Mouse (Mus musculus) splenic B cell, adult 2 months (primary cell): Measurements from ENCODE around the gene Mdh2.

Source experiments
- DNase-seq: peaks from one replicate; pipeline ENCODE4 v3.0.0-alpha.2; 2011; ENCODE audit warnings: low read depth, low spot score
- H3K27me3 ChIP-seq: 2 replicates; pipeline ENCODE4 v1.6.1; 2012; ENCODE audit warnings: mild to moderate bottlenecking, low read length, moderate library complexity, mixed read lengths; ENCODE audit not compliant: control insufficient read depth, poor library complexity, insufficient read depth, severe bottlenecking
- H3K36me3 ChIP-seq: 2 replicates; pipeline ENCODE4 v1.6.1; 2012; ENCODE audit warnings: mild to moderate bottlenecking, low read length, moderate library complexity, mixed read lengths; ENCODE audit not compliant: control insufficient read depth, poor library complexity, insufficient read depth, severe bottlenecking

The Mdh2 gene

DNA sequence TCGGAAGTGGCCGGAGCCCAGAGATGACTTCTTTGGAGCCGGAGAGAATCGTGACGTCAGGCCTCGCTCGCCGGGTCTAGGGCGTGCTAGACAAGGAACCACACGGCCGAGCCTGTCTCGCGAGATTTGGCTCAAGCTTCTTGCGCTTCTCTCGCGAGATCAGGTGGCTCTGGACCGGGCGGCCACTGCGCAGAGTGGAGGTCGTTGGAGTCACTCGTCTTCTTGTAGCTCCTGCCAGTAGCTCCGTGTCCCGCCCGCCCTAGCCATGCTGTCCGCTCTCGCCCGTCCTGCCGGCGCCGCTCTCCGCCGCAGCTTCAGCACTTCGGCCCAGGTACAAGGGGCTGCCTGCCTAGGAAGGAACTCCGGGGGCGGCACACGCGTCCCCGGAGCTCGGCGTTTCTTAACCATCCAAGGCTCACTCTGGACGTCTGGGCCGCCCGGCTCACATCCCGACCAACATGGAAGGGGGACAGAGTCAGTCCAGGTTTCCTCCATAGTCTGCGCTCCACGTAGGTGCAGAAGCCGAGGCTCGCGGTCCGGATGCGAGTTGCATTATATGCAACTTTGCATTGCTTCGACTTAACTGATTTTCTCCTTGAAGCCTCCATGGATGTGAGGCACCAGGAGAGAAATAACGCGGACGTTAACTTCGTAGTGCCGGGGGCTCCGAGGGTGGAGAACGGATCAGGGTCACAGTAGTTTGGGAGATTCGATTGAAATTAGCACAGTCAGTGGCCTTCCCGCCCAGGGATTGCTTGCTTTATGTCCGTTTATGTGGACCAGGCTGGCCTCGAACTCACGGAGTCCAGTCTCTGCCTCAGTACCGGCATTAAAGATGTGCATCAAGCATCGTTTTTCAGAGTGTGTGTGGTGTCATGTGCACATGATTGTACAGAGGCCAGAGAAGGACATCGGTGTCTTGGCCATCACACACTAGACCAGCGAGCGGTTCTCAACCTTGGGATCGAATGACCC, at the start of gene Mdh2:
Mdh2 (plus strand) TSS at position 10 of the 975 bp plus-strand sequence.
- peak; percentile 100 for DNase-seq
- no peaks in the 10 kb centered on the region for H3K36me3 ChIP-seq
- H3K27me3 ChIP-seq = no peaks in the 10 kb centered on the region

DNA sequence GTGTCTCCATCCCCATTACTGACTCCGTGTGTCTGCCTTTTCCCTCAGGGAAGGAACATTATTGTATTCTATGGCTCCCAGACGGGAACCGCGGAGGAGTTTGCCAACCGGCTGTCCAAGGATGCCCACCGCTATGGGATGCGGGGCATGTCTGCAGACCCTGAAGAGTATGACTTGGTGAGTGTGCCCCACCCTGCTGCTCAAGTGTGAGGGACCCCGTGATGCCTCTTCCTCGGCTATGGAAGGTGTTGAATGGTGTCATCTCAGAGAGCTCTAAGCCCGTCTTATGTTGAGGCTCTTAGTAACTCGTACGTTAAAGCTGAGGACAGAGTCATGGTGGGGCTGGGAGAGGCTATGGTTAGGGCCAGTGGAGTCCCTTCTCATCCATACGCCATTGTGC, 48.9 kb upstream of the Mdh2 start:
- no peak for DNase-seq
- H3K27me3 ChIP-seq = no peaks in the 10 kb centered on the region
- H3K36me3 ChIP-seq = peaks cover 3% of the 10 kb centered on the region

DNA sequence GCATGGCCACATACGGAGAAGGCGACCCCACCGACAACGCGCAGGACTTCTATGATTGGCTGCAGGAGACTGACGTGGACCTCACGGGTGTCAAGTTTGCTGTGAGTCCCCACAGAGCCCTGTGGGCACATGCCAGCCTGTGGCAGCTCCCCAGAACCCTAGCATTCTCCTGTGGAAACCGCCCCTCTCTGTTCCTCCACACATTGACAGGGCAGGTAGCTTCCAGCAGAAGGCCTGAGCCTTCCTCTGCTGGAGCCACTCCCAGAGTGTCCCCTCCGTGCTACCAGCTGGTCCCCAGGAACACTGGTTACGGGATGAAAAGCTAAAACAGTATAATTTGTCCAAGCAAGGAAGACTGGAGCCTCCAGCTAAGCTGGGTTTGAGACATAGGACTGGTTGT, 48.0 kb upstream of the Mdh2 start:
- DNase-seq = no peak
- Histone ChIP-seq H3K27me3 (no peaks in the 10 kb centered on the region), H3K36me3 (peaks cover 3% of the 10 kb centered on the region)

DNA sequence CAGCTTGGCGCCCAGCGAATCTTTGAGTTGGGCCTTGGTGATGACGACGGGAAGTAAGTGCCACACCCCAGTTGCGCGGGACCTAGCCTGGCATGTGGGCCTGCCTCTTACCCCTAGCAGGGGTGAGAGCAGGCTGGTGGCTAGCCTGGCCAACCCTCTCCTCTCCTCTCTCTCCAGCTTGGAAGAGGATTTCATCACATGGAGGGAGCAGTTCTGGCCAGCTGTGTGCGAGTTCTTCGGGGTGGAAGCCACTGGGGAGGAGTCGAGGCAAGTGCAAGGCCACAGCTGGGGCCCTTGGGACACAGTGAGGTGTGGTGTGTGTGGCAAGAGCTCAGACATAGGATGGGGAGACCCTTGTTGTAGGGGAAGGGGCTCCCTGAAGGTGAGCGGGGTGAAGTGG, 47.4 kb upstream of the Mdh2 start:
- Histone ChIP-seq H3K27me3 (no peaks in the 10 kb centered on the region), H3K36me3 (peaks cover 3% of the 10 kb centered on the region)
- no peak for DNase-seq

DNA sequence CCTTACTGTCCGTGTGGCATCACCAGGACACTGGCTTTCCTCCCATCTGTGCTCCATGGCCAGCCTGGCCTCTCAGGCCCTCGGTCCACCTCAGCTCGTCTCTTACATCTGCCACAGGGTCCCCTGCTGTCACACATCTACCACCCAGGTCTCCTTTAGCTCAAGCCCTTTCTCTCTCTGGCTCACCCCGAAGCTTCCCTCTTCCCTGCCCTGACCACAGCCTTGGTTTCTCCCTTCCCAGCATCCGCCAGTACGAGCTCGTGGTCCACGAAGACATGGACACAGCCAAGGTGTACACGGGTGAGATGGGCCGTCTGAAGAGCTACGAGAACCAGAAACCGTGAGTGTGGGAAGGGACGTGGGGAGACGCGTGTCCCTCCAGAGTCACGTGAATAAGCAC, 47.0 kb upstream of the Mdh2 start:
- Histone ChIP-seq H3K27me3 (no peaks in the 10 kb centered on the region), H3K36me3 (peaks cover 3% of the 10 kb centered on the region)
- no peak for DNase-seq

DNA sequence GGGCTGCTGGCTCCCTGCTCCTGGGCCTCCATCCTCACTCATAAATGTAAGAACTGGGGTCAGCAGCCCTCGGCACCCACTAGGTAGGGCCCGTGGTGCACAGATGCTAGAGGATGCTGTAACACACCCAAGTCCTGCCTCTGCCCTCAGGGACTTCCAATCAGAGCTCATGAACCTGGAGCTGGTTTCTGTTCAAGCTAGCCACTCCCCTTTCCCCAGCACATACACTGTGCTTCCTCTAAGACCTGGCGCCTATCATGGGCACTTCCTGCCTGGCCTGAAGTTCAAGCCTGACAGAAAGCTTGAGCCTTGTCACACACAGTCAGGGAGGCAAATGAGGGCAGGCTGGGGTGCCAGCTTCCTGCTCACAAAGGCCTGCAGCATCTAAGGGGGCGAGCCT, 45.2 kb upstream of the Mdh2 start:
- H3K36me3 ChIP-seq = peaks cover 3% of the 10 kb centered on the region
- no peak for DNase-seq
- no peaks in the 10 kb centered on the region for H3K27me3 ChIP-seq

DNA sequence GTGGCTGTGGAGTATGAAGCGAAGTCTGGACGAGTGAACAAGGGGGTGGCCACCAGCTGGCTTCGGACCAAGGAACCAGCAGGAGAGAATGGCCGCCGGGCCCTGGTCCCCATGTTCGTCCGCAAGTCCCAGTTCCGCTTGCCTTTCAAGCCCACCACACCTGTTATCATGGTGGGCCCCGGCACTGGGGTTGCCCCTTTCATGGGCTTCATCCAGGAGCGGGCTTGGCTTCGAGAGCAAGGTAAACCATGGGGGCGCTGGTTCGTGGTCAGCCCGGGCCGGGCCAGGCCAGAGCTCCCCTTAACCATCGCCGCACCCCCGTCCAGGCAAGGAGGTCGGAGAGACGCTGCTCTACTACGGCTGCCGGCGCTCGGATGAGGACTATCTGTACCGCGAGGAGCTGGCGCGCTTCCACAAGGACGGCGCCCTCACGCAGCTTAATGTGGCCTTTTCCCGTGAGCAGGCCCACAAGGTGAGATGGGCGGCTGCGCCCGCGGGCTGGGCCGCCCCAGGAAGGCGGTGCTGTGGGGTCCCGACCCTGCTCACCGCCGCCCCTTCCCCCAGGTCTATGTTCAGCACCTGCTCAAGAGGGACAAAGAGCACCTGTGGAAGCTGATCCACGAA, 44.1 kb upstream of the Mdh2 start:
- Histone ChIP-seq H3K27me3 (no peaks in the 10 kb centered on the region), H3K36me3 (peaks cover 3% of the 10 kb centered on the region)
- no peak for DNase-seq

DNA sequence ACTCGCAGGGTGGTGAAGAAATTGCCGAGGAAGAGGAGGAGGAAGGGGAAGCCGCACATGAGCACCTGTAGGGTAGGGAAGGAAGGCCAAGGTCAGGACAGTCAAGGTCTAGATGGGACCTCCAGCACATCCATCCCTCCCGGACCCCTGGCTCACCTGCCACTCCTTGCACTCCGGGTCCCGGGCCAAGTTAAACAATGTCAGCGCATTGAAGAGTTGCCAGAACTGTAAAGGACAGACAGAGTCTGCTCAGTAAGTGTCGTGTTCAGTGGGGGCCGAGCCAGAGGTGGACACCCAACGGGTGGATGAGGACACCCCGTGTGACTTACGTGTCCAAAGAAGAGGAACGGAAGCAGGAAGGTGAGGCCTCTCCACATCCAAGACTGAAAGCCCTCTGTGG, 42.5 kb upstream of the Mdh2 start:
- no peak for DNase-seq
- Histone ChIP-seq H3K36me3 (peaks cover 3% of the 10 kb centered on the region), H3K27me3 (no peaks in the 10 kb centered on the region)

DNA sequence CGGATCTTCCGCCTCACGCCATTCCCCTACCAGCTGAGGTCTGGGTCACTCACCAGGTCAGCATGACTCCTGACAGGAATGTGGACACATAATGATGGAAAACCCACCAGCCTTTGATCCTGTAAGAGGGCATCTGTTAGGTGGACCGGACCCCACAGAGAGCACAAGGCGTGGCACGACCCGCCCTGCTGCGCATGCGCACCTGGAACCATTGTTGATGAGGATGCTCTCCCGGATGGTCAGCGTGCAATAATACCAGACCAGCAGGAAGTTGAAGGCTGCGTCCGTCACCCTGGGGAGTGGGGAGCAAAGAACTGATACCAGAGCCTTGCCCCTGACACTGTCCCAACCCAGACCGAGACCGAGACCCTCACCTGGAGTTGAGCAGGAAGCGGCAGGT, 41.7 kb upstream of the Mdh2 start:
- no peak for DNase-seq

DNA sequence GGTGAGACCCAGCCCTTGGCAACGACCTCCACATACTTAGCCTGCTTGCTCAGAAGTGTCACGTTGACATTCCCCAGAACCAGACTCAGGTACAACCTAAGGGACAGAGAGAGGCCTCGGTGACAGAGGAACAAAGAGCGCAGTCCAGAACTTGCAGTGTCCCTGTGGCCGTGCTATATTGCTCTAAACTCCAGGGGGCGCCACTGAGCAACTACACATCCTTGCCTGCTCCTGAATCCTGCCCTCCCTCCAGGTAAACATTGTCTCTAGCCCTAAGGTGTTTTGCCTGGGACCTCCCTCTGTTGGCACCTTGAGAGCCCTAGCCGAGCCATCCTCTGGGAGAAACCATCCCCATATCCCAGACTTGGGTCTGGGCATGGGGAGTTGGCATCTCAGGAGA, 41.1 kb upstream of the Mdh2 start:
- DNase-seq = peak; percentile 50
- no peaks in the 10 kb centered on the region for H3K27me3 ChIP-seq
- H3K36me3 ChIP-seq = peaks cover 2% of the 10 kb centered on the region

More for the DNA sequence above, 41.7 kb upstream of the Mdh2 start:
- peaks cover 2% of the 10 kb centered on the region for H3K36me3 ChIP-seq
- H3K27me3 ChIP-seq = no peaks in the 10 kb centered on the region

DNA sequence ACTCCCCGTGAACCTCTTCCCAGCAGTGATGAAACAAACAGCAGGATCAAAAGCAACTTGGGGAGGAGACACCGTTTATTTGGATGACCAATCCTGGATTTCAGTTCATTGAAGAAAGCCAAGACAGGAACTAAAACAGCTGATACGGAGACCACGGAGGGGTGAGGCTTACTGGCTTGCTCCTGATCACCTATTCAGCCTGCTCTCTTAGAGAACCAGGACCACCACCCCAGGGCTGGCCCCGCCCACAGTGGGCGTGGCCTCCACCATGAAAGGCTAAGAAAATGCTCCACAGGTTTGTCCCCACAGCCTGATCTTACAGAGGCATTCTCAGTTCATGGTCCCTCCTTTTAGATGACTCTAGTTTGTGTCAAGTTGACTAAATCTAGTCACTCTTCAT, 40.0 kb upstream of the Mdh2 start:
- no peak for DNase-seq

DNA sequence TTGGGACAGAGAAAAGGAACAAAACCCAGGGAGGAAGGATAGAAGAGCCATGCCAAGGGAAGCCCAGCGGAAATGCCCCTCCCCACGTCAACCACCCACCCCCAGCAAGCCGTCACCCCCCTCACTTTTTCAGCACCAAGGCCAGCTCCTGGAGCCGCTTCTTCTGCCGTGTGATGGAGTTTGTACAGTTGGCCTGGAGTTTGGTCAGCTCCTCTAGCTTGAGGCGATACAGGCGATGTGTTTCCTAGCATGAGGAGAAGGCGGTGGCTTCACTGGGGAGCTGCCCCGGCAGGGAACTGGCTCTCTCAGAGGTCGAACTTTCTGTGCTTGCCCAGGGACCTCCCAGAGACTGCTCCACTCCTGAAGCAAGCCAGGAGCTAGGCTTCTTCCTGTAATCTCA, 36.1 kb upstream of the Mdh2 start:
- peak; percentile 8 for DNase-seq
- Histone ChIP-seq H3K27me3 (no peaks in the 10 kb centered on the region), H3K36me3 (no peaks in the 10 kb centered on the region)

More for the DNA sequence above, 40.0 kb upstream of the Mdh2 start:
- no peaks in the 10 kb centered on the region for H3K27me3 ChIP-seq
- no peaks in the 10 kb centered on the region; the same call in none of the 2 replicates for H3K36me3 ChIP-seq

DNA sequence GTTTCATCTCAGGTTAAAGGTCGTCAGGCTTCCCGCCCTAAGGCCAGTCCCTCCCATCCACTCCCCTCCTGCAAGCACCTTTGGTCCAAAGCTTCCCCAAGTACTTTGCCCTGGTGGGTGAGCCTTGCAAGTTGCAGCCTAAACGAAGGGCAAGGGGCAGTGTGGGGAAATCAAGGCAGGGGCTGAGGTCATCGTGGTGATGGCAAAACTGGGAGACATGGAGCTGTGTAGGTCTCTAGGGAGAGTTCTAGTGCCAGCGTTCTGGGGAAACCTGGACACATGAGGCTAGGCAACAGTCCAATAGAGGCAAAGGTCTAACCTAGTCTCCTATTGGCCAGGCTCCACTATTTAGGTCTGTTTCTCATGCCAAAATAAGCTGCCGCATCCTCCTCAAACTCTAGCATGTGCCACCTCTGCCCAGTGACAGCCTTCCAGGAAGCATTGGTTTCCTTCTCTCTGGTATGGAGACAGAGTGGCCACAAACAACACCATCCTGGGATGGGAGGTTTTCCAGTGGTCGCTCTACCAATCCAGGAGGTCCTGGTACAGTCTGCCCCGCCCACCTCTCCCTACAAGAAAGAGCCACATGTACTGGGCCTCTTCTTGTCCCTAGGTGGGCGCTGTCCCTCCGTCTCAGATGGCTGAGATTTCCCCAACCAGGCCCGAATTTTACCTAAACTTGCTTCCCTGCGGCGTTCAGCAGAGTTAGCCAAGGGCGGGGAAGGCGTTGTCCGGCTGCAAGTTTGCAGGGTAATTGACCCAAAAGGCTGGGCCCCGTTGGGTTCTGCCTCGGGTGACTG, 35.1 kb upstream of the Mdh2 start:
- DNase-seq = no peak
- H3K27me3 ChIP-seq = no peaks in the 10 kb centered on the region

DNA sequence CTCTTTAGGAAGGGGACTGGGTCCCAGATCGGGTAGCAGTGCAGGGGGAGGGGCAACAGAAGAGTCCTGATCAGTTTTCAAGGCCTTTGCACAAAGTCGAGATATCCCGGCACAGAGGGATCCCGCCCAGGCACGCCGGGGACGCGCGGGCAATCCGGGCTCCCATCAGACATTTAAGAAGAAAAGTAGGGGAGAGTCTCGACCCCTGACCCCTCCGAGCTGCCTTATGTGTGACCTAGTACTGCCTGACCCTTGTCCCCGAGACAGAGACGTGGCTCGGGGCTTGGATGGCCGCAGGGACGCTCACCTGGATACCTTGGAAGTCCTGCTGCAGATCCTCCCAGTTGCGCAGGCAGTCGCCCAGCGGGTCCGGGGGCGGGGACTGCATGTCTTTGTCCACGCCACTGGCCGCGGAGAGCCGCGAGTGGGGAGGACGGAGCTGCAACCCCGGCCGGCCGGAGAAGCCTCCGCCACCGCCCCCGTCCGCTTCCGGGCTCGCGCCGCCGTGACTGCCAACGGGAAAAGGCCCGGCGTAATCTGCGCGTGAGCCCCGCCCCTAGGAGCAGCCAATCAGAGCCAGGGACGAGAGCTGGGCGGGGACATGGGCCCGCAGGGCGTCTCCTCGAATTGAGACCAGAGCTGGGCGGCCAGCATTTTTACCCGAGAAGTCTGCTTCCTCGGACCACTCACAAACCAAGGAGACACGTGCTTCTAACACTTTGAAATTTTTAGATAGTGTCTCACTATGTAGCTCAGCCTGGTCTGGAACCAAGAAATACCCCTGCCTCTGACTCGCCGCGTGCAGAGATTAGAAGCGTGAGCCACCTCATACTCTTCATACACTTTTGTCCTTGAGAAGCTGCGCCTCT, 34.3 kb upstream of the Mdh2 start, which contains the start of gene Tmem120a:
Tmem120a (minus strand) TSS at position 708 of the 869 bp plus-strand sequence.
- Histone ChIP-seq H3K36me3 (no peaks in the 10 kb centered on the region), H3K27me3 (no peaks in the 10 kb centered on the region)
- peak; percentile 90 for DNase-seq

More for the DNA sequence above, 35.1 kb upstream of the Mdh2 start:
- H3K36me3 ChIP-seq = no peaks in the 10 kb centered on the region
